Mouse (Mus musculus) cerebellum, adult 2 months (tissue): ENCODE measurements around the gene Gli3. TPM values are rescaled to one million over a fixed set of nuclear protein-coding genes. Genes with fewer than 3 reads are reported as not detected.

ENCODE experiments used
- DNase-seq, 2 experiments: peaks; one replicate each; pipeline ENCODE4 v3.0.0; 2021
- H3K27ac ChIP-seq: fragments of 200-500 bp; 2 replicates; pipeline ENCODE4 v1.5.1; 2012; ENCODE audit warnings: low read length, control low read depth, inconsistent platforms; ENCODE audit not compliant: insufficient read depth
- H3K27me3 ChIP-seq: fragments of 200-500 bp; 2 replicates; pipeline ENCODE4 v1.6.1; 2012; ENCODE audit warnings: inconsistent platforms, mild to moderate bottlenecking, low read length, moderate library complexity; ENCODE audit not compliant: control insufficient read depth, insufficient read depth
- H3K4me1 ChIP-seq: fragments of 200-500 bp; 2 replicates; pipeline ENCODE4 v1.6.1; 2011; ENCODE audit warnings: low read length; ENCODE audit not compliant: control insufficient read depth, insufficient read depth
- H3K4me3 ChIP-seq: fragments of 200-500 bp; replicated peaks from 2 replicates; pipeline ENCODE3; 2011; ENCODE audit warnings: mild to moderate bottlenecking, low read depth, low read length, control low read depth; ENCODE audit not compliant: insufficient read depth
- CTCF ChIP-seq: fragments of 200-500 bp; IDR thresholded peaks from 2 replicates; pipeline ENCODE4 v1.5.1; 2011; ENCODE audit warnings: low read depth, mild to moderate bottlenecking, control low read depth, low read length, moderate library complexity, borderline replicate concordance; ENCODE audit not compliant: insufficient read depth
- POLR2A ChIP-seq: fragments of 200-500 bp; IDR thresholded peaks from 2 replicates; pipeline ENCODE4 v1.6.1; 2011; ENCODE audit warnings: low read length, control low read depth, borderline replicate concordance; ENCODE audit not compliant: insufficient read depth
- WGBS: fragments of 180-500 bp; shearing (Covaris S2); methylation state at CpG from one replicate; pipeline ENCODE4 v1.1.7; 2018; 5-methylcytosine and 5-hydroxymethylcytosine counted together
- polyA plus RNA-seq: library from polyadenylated mRNA; depleted of rRNA; stranded (reverse); fragments of >200 nt; gene quantifications from 2 replicates; pipeline ENCODE4 v1.2.3, GENCODE M21; 2012

Gli3 gene
- polyA plus RNA-seq, 1 experiment: 2.4 TPM

DNA sequence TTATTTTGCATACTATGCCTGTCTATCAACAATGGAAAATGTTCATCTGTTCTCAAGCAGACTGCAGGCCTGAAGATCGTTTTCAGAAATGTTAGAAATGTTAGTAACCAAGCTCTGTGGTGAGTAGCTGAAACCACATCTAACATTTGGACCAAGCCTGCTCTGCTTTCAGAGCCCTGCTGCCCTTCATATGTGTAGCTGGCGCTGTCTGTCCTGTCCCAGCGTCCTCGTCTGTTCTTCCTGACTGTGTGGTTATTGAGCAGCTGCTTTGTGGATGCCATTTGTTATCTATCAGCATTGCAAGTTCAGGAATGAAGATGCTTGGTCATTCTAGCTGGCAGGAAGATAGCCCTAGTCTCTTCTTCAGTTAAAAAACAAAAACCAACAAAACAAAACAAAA is 35.3 kb downstream of the Gli3 start:
- DNase-seq: no peak
- H3K4me1 ChIP-seq: no peaks in the 10 kb centered on the region
- WGBS: 55% methylated on average over 4 of the region's 4 CpGs
- TF ChIP-seq POLR2A (no peak), CTCF (no peak)
- no peak overlapping the region for H3K4me3 ChIP-seq
- no peak overlapping the region for H3K27ac ChIP-seq
- no peaks in the 10 kb centered on the region for H3K27me3 ChIP-seq

DNA sequence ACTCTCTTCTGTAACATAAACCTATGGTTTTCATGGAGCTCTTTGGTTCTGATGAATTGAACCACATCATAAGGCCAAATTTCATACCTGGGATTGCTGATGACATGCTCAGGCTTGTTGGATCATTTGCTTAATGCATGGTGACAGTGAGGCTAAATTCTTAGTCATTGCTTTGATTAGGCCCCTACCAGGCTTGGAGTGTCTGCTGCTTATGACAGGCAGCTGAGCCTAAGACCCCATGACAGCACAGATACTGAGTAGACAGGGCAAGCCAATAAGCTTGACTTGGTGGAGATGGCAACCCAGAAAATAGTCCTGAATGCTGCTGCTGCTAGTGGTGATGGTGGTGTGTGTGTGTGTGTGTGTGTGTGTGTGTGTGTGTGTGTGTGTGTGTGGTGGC is 47.9 kb downstream of the Gli3 start:
- TF ChIP-seq CTCF: no peak
- H3K4me3 ChIP-seq: no peak overlapping the region
- H3K27ac ChIP-seq: no peak overlapping the region
- no peaks in the 10 kb centered on the region for H3K4me1 ChIP-seq
- H3K27me3 ChIP-seq: no peaks in the 10 kb centered on the region
- no peak for DNase-seq

DNA sequence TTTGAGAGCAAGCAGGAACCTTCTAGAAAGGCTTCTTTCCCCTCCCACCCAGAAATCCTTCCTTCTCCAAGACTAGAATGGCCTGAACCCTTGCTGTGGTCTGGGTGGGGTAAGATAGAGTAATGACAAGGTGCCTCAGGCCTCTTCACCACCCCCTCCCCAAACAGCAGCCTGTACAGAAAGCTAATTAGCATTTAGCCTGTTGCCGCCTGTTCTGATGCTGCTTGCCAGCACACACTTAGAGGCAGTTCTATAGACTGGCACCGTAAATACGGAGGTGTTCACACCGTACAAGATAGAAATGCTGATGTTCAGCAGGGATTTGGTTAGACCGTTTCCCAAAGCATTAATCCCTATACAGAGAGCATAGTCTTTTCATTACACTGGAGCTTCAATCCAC is 50.1 kb downstream of the Gli3 start:
- no peak for TF ChIP-seq CTCF
- TF ChIP-seq POLR2A: no peak
- WGBS: 58% methylated on average over 5 of the region's 5 CpGs
- Histone ChIP-seq H3K27me3 (no peaks in the 10 kb centered on the region), H3K4me1 (no peaks in the 10 kb centered on the region), H3K27ac (no peak overlapping the region), H3K4me3 (no peak overlapping the region)
- DNase-seq: no peak

DNA sequence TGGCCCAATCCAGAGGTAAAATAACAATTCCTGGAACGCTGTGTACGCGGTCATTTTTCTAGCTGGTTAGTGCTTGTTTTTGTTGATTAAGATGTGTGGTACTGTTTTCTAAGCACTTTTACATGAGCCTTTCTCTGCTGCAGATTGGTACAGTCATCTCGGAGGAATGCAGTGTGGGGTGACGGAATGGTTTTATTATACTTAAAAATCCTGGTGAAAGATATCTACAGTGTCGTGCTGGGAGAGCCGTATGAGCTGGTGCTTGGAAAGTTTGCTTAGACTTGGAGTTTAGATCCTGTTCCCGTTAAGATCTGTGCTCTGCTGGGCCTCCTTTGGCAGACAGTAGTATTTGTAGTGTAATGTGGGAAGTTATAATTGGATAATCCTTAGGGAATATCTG is 51.0 kb downstream of the Gli3 start:
- H3K27ac ChIP-seq: no peak overlapping the region
- DNase-seq: no peak
- TF ChIP-seq CTCF: no peak
- TF ChIP-seq POLR2A: no peak
- WGBS: 88% methylated on average over 8 of the region's 8 CpGs
- H3K27me3 ChIP-seq: no peaks in the 10 kb centered on the region
- no peak overlapping the region for H3K4me3 ChIP-seq
- no peaks in the 10 kb centered on the region for H3K4me1 ChIP-seq

DNA sequence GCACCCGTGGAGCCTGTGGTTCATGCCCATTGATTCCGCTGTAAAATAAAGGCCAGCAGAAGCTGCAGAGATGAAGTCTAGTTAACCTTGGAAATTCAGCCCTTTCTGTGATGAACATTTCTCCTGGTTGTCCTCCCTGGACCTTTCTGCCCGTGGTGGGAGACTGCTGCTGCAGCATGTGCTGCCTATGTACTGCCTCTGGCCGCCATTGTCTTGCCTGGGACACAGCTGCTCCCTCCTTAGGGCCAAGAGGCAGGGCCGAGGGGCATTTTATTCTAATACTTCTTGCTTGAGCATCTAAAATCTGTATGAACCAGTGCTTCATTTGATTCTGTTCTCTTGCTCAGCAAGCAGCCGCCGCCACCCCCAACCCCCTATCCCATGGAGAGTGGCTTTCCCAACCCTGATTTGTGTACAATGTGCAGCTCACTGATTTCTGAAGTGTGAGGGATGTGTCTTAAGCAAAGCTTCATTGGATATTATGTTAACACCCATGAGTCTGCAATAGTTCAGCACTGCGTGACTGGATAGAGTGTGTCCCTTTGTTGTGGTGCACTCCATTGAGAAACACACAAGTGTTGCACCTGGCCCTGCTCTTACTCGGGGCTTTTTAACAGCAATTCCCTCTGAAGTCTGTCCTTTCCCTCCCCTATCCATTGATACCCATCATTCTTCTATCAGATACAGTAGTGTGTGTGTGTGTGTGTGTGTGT is 54.2 kb downstream of the Gli3 start:
- H3K4me1 ChIP-seq: no peaks in the 10 kb centered on the region
- no peak overlapping the region for H3K4me3 ChIP-seq
- H3K27ac ChIP-seq: no peak overlapping the region
- no peaks in the 10 kb centered on the region for H3K27me3 ChIP-seq
- TF ChIP-seq POLR2A: no peak
- no peak for TF ChIP-seq CTCF
- WGBS: 78% methylated on average over 9 of the region's 9 CpGs
- DNase-seq: no peak

DNA sequence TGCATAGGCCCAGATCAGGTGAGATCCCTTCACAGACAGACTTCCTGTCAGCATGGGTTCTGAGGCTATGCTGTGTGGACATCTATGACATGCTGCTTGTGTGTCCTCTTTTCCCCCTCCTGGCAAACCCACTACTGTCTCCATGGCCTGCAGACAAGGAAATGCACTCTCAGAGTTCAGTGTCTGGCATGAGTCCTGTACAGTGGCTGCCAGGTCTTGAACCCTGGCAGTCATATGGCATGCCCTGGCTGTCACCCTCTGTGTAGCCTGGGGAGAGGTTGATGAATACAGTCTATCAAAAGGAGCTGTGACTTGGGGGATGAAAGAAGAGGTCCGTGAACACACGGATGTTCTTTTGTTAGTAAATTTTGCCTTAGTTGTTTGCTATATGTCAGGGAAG is 57.3 kb downstream of the Gli3 start:
- no peak for TF ChIP-seq POLR2A
- TF ChIP-seq CTCF: no peak
- H3K4me3 ChIP-seq: no peak overlapping the region
- no peak for DNase-seq
- H3K27ac ChIP-seq: no peak overlapping the region
- H3K4me1 ChIP-seq: no peaks in the 10 kb centered on the region
- WGBS: 22% methylated on average over 2 of the region's 2 CpGs
- no peaks in the 10 kb centered on the region for H3K27me3 ChIP-seq

DNA sequence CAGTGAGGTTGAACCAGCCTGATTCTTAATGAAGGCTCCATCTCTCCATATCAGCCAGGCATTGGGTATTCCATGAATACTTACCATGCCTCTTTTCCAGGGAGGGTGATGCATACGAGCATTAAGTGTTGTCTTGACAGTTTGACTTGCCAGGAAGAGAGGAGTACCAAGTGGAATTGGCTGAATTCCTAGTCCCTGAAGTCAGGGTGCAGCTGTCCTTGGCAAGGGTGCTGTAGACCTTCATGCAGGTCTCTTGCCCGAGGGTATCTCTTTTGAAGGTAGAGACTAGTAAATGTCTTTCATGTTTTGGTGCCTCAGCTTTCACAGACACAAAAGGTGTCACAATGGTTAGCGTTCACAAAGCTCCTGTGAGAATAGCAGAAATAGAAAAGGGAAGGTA is 59.1 kb downstream of the Gli3 start:
- 39% methylated on average over 3 of the region's 3 CpGs for WGBS
- no peak for TF ChIP-seq CTCF

DNA sequence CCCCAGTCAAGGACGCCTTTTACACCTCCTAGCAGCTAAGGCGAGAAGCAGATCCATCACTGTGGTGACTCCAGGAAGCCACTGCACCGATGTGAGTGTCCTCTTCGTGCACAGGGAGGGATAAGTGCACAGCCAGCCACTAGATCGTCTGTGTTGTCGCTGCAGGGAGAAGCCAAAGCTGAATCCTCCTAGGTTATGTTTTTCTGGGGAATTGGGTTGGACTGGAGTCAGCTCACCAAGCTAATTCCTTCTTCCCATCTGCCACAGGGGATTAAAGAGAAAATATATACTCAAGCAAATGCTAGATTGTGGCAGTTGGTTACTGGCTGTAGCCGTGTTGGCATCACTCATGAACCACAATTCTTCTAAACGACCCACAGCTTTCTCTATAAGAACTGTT is 61.2 kb downstream of the Gli3 start:
- WGBS: 32% methylated on average over 8 of the region's 8 CpGs
- Histone ChIP-seq H3K4me1 (no peaks in the 10 kb centered on the region), H3K4me3 (no peak overlapping the region), H3K27ac (no peak overlapping the region), H3K27me3 (no peaks in the 10 kb centered on the region)
- no peak for DNase-seq
- no peak for TF ChIP-seq CTCF
- no peak for TF ChIP-seq POLR2A

More for the DNA sequence above, 59.1 kb downstream of the Gli3 start:
- H3K4me1 ChIP-seq: no peaks in the 10 kb centered on the region
- no peak overlapping the region for H3K27ac ChIP-seq
- no peak for DNase-seq
- H3K4me3 ChIP-seq: no peak overlapping the region
- no peaks in the 10 kb centered on the region for H3K27me3 ChIP-seq
